Mouse (Mus musculus): ENCODE results near the gene A730061H03Rik. TPM values are rescaled to one million over a fixed set of nuclear protein-coding genes. Genes with fewer than 3 reads are reported as not detected.

A730061H03Rik gene
- 0.74 and 0.87 TPM in 2 replicates for polyA plus RNA-seq (2015; fragmentation: Nextera tagmentation; extraction: Ambion mirVana)

- no peaks in the 10 kb centered on the region for H3K9me3 ChIP-seq
- peak within 1 kb of the TSS; percentile 88 for H3K9ac ChIP-seq
- WGBS = under 1% methylated on average over 51 of the region's 51 CpGs
- peaks cover 18% of the 10 kb centered on the region for H3K4me1 ChIP-seq
- peak within 1 kb of the TSS; percentile 70 for H3K4me3 ChIP-seq
- H3K4me2 ChIP-seq = peak within 1 kb of the TSS; percentile 80
- H3K36me3 ChIP-seq = peaks cover 22% of the 10 kb centered on the region
- no peaks in the 10 kb centered on the region for H3K27me3 ChIP-seq
- peak within 1 kb of the TSS; percentile 97 for H3K27ac ChIP-seq
- ATAC-seq (ENCODE audit: insufficient number of reproducible peaks, insufficient read depth, low FRiP score, low TSS enrichment, low read depth) = peak; percentile 95
Measured at GRCm38 (mm10) chr14:55560202-55561073, at the start of gene A730061H03Rik. A730061H03Rik (minus strand) TSS chr14:55560406.

GRCm38 (mm10) chr14:55608339-55608738 is 48.1 kb upstream of the A730061H03Rik start:
- Histone ChIP-seq H3K9ac (0 out of 2 replicates have a peak overlapping the region, but pooled peaks have one; percentile 12), H3K27ac (no peak overlapping the region), H3K4me2 (no peak overlapping the region), H3K4me1 (peaks cover 12% of the 10 kb centered on the region), H3K4me3 (no peak overlapping the region), H3K9me3 (no peaks in the 10 kb centered on the region), H3K36me3 (peaks cover 45% of the 10 kb centered on the region), H3K27me3 (no peaks in the 10 kb centered on the region)
- no peak for ATAC-seq (ENCODE audit: insufficient number of reproducible peaks, insufficient read depth, low FRiP score, low TSS enrichment, low read depth)
- WGBS = 97% methylated on average over 6 of the region's 6 CpGs

- Histone ChIP-seq H3K36me3 (peaks cover 69% of the 10 kb centered on the region), H3K9ac (no peak overlapping the region), H3K4me1 (peaks cover 15% of the 10 kb centered on the region), H3K27ac (no peak overlapping the region), H3K4me3 (no peak overlapping the region), H3K27me3 (no peaks in the 10 kb centered on the region), H3K4me2 (no peak overlapping the region), H3K9me3 (no peaks in the 10 kb centered on the region)
- WGBS = 89% methylated on average over 16 of the region's 16 CpGs
- no peak for ATAC-seq (ENCODE audit: insufficient number of reproducible peaks, insufficient read depth, low FRiP score, low TSS enrichment, low read depth)
Measured at GRCm38 (mm10) chr14:55605743-55606459, 45.7 kb upstream of the A730061H03Rik start.

GRCm38 (mm10) chr14:55604823-55605222 is 44.6 kb upstream of the A730061H03Rik start:
- H3K36me3 ChIP-seq = peaks cover 78% of the 10 kb centered on the region
- peak overlapping the region; percentile 62 for H3K4me2 ChIP-seq
- H3K4me3 ChIP-seq = no peak overlapping the region
- no peaks in the 10 kb centered on the region for H3K27me3 ChIP-seq
- H3K27ac ChIP-seq = peak overlapping the region; percentile 72; the same call in 1 of the 2 replicates
- ATAC-seq (ENCODE audit: insufficient number of reproducible peaks, insufficient read depth, low FRiP score, low TSS enrichment, low read depth) = no peak
- H3K9ac ChIP-seq = no peak overlapping the region
- H3K4me1 ChIP-seq = peaks cover 15% of the 10 kb centered on the region
- 78% methylated on average over 11 of the region's 11 CpGs for WGBS
- H3K9me3 ChIP-seq = no peaks in the 10 kb centered on the region

GRCm38 (mm10) chr14:55603633-55604576 is 43.7 kb upstream of the A730061H03Rik start:
- Histone ChIP-seq H3K27me3 (no peaks in the 10 kb centered on the region), H3K4me1 (peaks cover 15% of the 10 kb centered on the region), H3K9ac (peak overlapping the region; percentile 70), H3K4me2 (peak overlapping the region; percentile 62), H3K9me3 (no peaks in the 10 kb centered on the region), H3K4me3 (peak overlapping the region; percentile 44), H3K36me3 (peaks cover 78% of the 10 kb centered on the region), H3K27ac (peak overlapping the region; percentile 72)
- ATAC-seq (ENCODE audit: insufficient number of reproducible peaks, insufficient read depth, low FRiP score, low TSS enrichment, low read depth) = peak; percentile 83
- 16% methylated on average over 19 of the region's 19 CpGs for WGBS

- Histone ChIP-seq H3K27me3 (no peaks in the 10 kb centered on the region), H3K27ac (peak within 1 kb of the TSS; percentile 72), H3K9me3 (no peaks in the 10 kb centered on the region), H3K36me3 (peaks cover 78% of the 10 kb centered on the region), H3K9ac (peak within 1 kb of the TSS; percentile 70), H3K4me3 (peak within 1 kb of the TSS; percentile 44), H3K4me1 (peaks cover 15% of the 10 kb centered on the region), H3K4me2 (peak within 1 kb of the TSS; percentile 62)
- 83% methylated on average over 7 of the region's 7 CpGs for WGBS
- ATAC-seq (ENCODE audit: insufficient number of reproducible peaks, insufficient read depth, low FRiP score, low TSS enrichment, low read depth) = no peak
Measured at GRCm38 (mm10) chr14:55603271-55603632, 43.0 kb upstream of the A730061H03Rik start, which contains the start of gene Irf9. Irf9 (plus strand) TSS chr14:55603571.

GRCm38 (mm10) chr14:55598521-55599390 is 38.5 kb upstream of the A730061H03Rik start:
- peaks cover 89% of the 10 kb centered on the region for H3K36me3 ChIP-seq
- H3K4me1 ChIP-seq = peaks cover 7% of the 10 kb centered on the region
- H3K27ac ChIP-seq = no peak overlapping the region
- 0 out of 2 replicates have a peak overlapping the region, but pooled peaks have one; percentile 3 for H3K9ac ChIP-seq
- no peaks in the 10 kb centered on the region for H3K27me3 ChIP-seq
- no peaks in the 10 kb centered on the region for H3K9me3 ChIP-seq
- no peak for ATAC-seq (ENCODE audit: insufficient number of reproducible peaks, insufficient read depth, low FRiP score, low TSS enrichment, low read depth)
- WGBS = 95% methylated on average over 21 of the region's 21 CpGs
- no peak overlapping the region for H3K4me3 ChIP-seq
- no peak overlapping the region for H3K4me2 ChIP-seq

- Histone ChIP-seq H3K36me3 (peaks cover 66% of the 10 kb centered on the region), H3K4me3 (no peak overlapping the region), H3K4me2 (no peak overlapping the region), H3K27ac (no peak overlapping the region), H3K9ac (0 out of 2 replicates have a peak overlapping the region, but pooled peaks have one; percentile 17), H3K9me3 (no peaks in the 10 kb centered on the region), H3K27me3 (no peaks in the 10 kb centered on the region), H3K4me1 (peaks cover 16% of the 10 kb centered on the region)
- 82% methylated on average over 13 of the region's 13 CpGs for WGBS
- no peak for ATAC-seq (ENCODE audit: insufficient number of reproducible peaks, insufficient read depth, low FRiP score, low TSS enrichment, low read depth)
Measured at GRCm38 (mm10) chr14:55596036-55596690, 36.0 kb upstream of the A730061H03Rik start.

GRCm38 (mm10) chr14:55592226-55592625 is 32.0 kb upstream of the A730061H03Rik start:
- no peaks in the 10 kb centered on the region for H3K9me3 ChIP-seq
- no peak for ATAC-seq (ENCODE audit: insufficient number of reproducible peaks, insufficient read depth, low FRiP score, low TSS enrichment, low read depth)
- 3% methylated on average over 16 of the region's 16 CpGs for WGBS
- H3K4me3 ChIP-seq = peak overlapping the region; percentile 92
- peak overlapping the region; percentile 92 for H3K9ac ChIP-seq
- H3K4me1 ChIP-seq = peaks cover 28% of the 10 kb centered on the region
- H3K27ac ChIP-seq = peak overlapping the region; percentile 96; the same call in 1 of the 2 replicates
- peak overlapping the region; percentile 97 for H3K4me2 ChIP-seq
- peaks cover 57% of the 10 kb centered on the region for H3K36me3 ChIP-seq
- no peaks in the 10 kb centered on the region for H3K27me3 ChIP-seq
